ENCODE assay signal across 24 mouse cellular contexts in genomic region chr10:117761551-117761950, GRCm38 (mm10). TPM values are rescaled to one million over a fixed set of nuclear protein-coding genes. Genes with fewer than 3 reads are reported as not detected.
DNase-seq lines count a peak whose midpoint lies in the region; ATAC-seq and TF ChIP-seq lines count a peak whose summit lies in the region.
"Had no signal": no experiment of that assay in that cellular context is flagged by ENCODE, and none has a peak within 500 bp of the region (broad histone marks: within the 10 kb centered on the region; RNA-seq: fewer than 3 reads in every experiment).

No protein-coding gene starts in this region.

- H3K4me2 ChIP-seq in forebrain, postnatal 0 days (ENCODE audit: low read depth): no peak overlapping the region
- no peak overlapping the region for H3K4me2 ChIP-seq in forebrain, embryonic 11.5 days (ENCODE audit: low read depth, low read length, severe bottlenecking)
- H3K4me2 ChIP-seq in midbrain, embryonic 11.5 days: no peak overlapping the region
- no peak overlapping the region for H3K4me2 ChIP-seq in midbrain, embryonic 15.5 days

- no peaks in the 10 kb centered on the region for H3K4me1 ChIP-seq in forebrain, postnatal 0 days (ENCODE audit: insufficient read depth)
- no peaks in the 10 kb centered on the region for H3K4me1 ChIP-seq in forebrain, embryonic 11.5 days (replicated peaks; ENCODE audit: control insufficient read depth, insufficient read depth, low read length)
- H3K4me1 ChIP-seq in midbrain, embryonic 11.5 days (ENCODE audit: control insufficient read depth, insufficient read depth, low read length): no peaks in the 10 kb centered on the region
- H3K4me1 ChIP-seq in midbrain, embryonic 15.5 days: no peaks in the 10 kb centered on the region

- no peak overlapping the region for H3K27ac ChIP-seq in forebrain, postnatal 0 days (ENCODE audit: low read depth, low read length)
- no peak overlapping the region for H3K27ac ChIP-seq in forebrain, embryonic 11.5 days (ENCODE audit: low read depth, low read length)
- no peak overlapping the region for H3K27ac ChIP-seq in midbrain, embryonic 11.5 days (ENCODE audit: low read depth, low read length)
- H3K27ac ChIP-seq in midbrain, embryonic 15.5 days: no peak overlapping the region

- no peak for DNase-seq in forebrain, postnatal 0 days
- DNase-seq in forebrain, embryonic 11.5 days (ENCODE audit: low spot score): no peak
- peak; percentile 31 for DNase-seq in midbrain, embryonic 11.5 days (ENCODE audit: low spot score, missing footprints)
- DNase-seq in 3T3-L1 (ENCODE audit: low read depth, low spot score) (peak; percentile 99), adipocyte (ENCODE audit: low spot score) (peak; percentile 97)
- no peak for DNase-seq in cerebellum, postnatal 36 days
- no peak for DNase-seq in heart, postnatal 4 days
- DNase-seq: adrenal gland, adult 2 months; adrenal gland, adult 8-10 months; adrenal gland, postnatal 10 days; adrenal gland, postnatal 14 days; adrenal gland, postnatal 25 days; adrenal gland, postnatal 36 days; B cell, adult 2 months; cerebellum, adult 11 months; cerebellum, adult 11-12 months; cerebellum, adult 18-20 months; cerebellum, adult 2 months had no signal

- H3K4me3 ChIP-seq in forebrain, postnatal 0 days (ENCODE audit: low read depth, low read length): no peak overlapping the region
- H3K4me3 ChIP-seq in forebrain, embryonic 11.5 days (ENCODE audit: low read depth, low read length): no peak overlapping the region
- no peak overlapping the region for H3K4me3 ChIP-seq in midbrain, embryonic 11.5 days (ENCODE audit: low read depth, low read length)
- no peak overlapping the region for H3K4me3 ChIP-seq in midbrain, embryonic 15.5 days

- ATAC-seq in forebrain, postnatal 0 days: no peak
- no peak for ATAC-seq in forebrain, embryonic 11.5 days (replicated peaks; ENCODE audit: low FRiP score)
- ATAC-seq in midbrain, embryonic 11.5 days (ENCODE audit: low FRiP score): no peak
- ATAC-seq in midbrain, embryonic 15.5 days (replicated peaks): no peak
- ATAC-seq: activated CD4-positive, CD25-positive, alpha-beta regulatory T cell, adult 4 months; CD4-positive, CD25-positive, alpha-beta regulatory T cell, adult 4 months; Patski had no signal

- peaks cover 83% of the 10 kb centered on the region for H3K36me3 ChIP-seq in forebrain, postnatal 0 days (ENCODE audit: insufficient read depth)
- H3K36me3 ChIP-seq in forebrain, embryonic 11.5 days (ENCODE audit: control insufficient read depth, insufficient read depth, low read length): peaks cover 27% of the 10 kb centered on the region
- peaks cover 46% of the 10 kb centered on the region for H3K36me3 ChIP-seq in midbrain, embryonic 11.5 days (ENCODE audit: control insufficient read depth, insufficient read depth, low read length)
- H3K36me3 ChIP-seq in midbrain, embryonic 15.5 days (replicated peaks): peaks cover 42% of the 10 kb centered on the region; the same call in 1 of the 2 replicates

- H3K27me3 ChIP-seq in forebrain, postnatal 0 days (ENCODE audit: insufficient read depth, low read length): no peaks in the 10 kb centered on the region
- no peaks in the 10 kb centered on the region for H3K27me3 ChIP-seq in forebrain, embryonic 11.5 days (ENCODE audit: control insufficient read depth, insufficient read depth, low read length)
- no peaks in the 10 kb centered on the region for H3K27me3 ChIP-seq in midbrain, embryonic 11.5 days (ENCODE audit: control insufficient read depth, insufficient read depth, low read length)
- H3K27me3 ChIP-seq in midbrain, embryonic 15.5 days (replicated peaks): no peaks in the 10 kb centered on the region
- H3K27me3 ChIP-seq: CH12.LX, Patski had no signal

- no peak overlapping the region for H3K9ac ChIP-seq in forebrain, postnatal 0 days
- H3K9ac ChIP-seq in forebrain, embryonic 11.5 days (ENCODE audit: low read length): no peak overlapping the region
- H3K9ac ChIP-seq in midbrain, embryonic 11.5 days (ENCODE audit: low read length): no peak overlapping the region
- no peak overlapping the region for H3K9ac ChIP-seq in midbrain, embryonic 15.5 days

- WGBS in forebrain, postnatal 0 days: 93% methylated on average over 6 of the region's 6 CpGs
- 98% methylated on average over 6 of the region's 6 CpGs for WGBS in forebrain, embryonic 11.5 days
- WGBS in midbrain, embryonic 11.5 days: 92% methylated on average over 6 of the region's 6 CpGs
- 91% methylated on average over 6 of the region's 6 CpGs for WGBS in midbrain, embryonic 15.5 days

- no peaks in the 10 kb centered on the region for H3K9me3 ChIP-seq in forebrain, postnatal 0 days (ENCODE audit: low read length)
- H3K9me3 ChIP-seq in forebrain, embryonic 11.5 days (ENCODE audit: control insufficient read depth, low read length): no peaks in the 10 kb centered on the region
- H3K9me3 ChIP-seq in midbrain, embryonic 11.5 days (ENCODE audit: control insufficient read depth, low read length): no peaks in the 10 kb centered on the region
- no peaks in the 10 kb centered on the region for H3K9me3 ChIP-seq in midbrain, embryonic 15.5 days
- H3K9me3 ChIP-seq: G1E had no signal

- 0 out of 2 replicates have a peak, but pooled peaks have one; percentile 2 for TF ChIP-seq CTCF in forebrain, postnatal 0 days (IDR thresholded peaks at IDR 0.05; ENCODE audit: low read depth)

RNA-seq across cellular contexts. Expression of gene Slc35e3, which starts 15.4 kb away (rescaled TPM):
- 22.1 and 28.3 TPM in 2 replicates for total RNA-seq in forebrain, postnatal 0 days (2014; rRNA removed)
- polyA plus RNA-seq in forebrain, postnatal 0 days (2015; fragmentation: Nextera tagmentation; extraction: Ambion mirVana): 17.0 and 22.9 TPM in 2 replicates
- 21.9 and 22.2 TPM in 2 replicates for polyA plus RNA-seq in forebrain, embryonic 11.5 days (2014; fragmentation: Nextera tagmentation; extraction: Ambion mirVana)
- 21.4 TPM in 2 replicates for polyA plus RNA-seq in midbrain, embryonic 11.5 days (2014; fragmentation: Nextera tagmentation; extraction: Ambion mirVana)
- 34.4 and 37.1 TPM in 2 replicates for polyA plus RNA-seq in midbrain, embryonic 15.5 days (2015; fragmentation: Nextera tagmentation; extraction: Ambion mirVana)
- 1 to 10 TPM; 7.3 to 8.8 TPM for total RNA-seq in heart, postnatal 4 days (2021)

RNA-seq across cellular contexts. Expression of gene Nup107, which starts 31.0 kb away (rescaled TPM):
- 28.0 and 38.8 TPM in 2 replicates for total RNA-seq in forebrain, postnatal 0 days (2014; rRNA removed)
- 22.0 and 27.1 TPM in 2 replicates for polyA plus RNA-seq in forebrain, postnatal 0 days (2015; fragmentation: Nextera tagmentation; extraction: Ambion mirVana)
- polyA plus RNA-seq in forebrain, embryonic 11.5 days (2014; fragmentation: Nextera tagmentation; extraction: Ambion mirVana): 101 and 104 TPM in 2 replicates
- 95.1 and 99.0 TPM in 2 replicates for polyA plus RNA-seq in midbrain, embryonic 11.5 days (2014; fragmentation: Nextera tagmentation; extraction: Ambion mirVana)
- 33.7 and 34.7 TPM in 2 replicates for polyA plus RNA-seq in midbrain, embryonic 15.5 days (2015; fragmentation: Nextera tagmentation; extraction: Ambion mirVana)
- 10 to 100 TPM; 23.6 to 26.3 TPM for total RNA-seq in heart, postnatal 4 days (2021)

RNA-seq across cellular contexts. Expression of gene Mdm2, which starts 51.0 kb away (rescaled TPM):
- total RNA-seq in forebrain, postnatal 0 days (2014; rRNA removed): 51.3 and 77.3 TPM in 2 replicates
- polyA plus RNA-seq in forebrain, postnatal 0 days (2015; fragmentation: Nextera tagmentation; extraction: Ambion mirVana): 16.6 and 30.2 TPM in 2 replicates
- 75.9 and 91.6 TPM in 2 replicates for polyA plus RNA-seq in forebrain, embryonic 11.5 days (2014; fragmentation: Nextera tagmentation; extraction: Ambion mirVana)
- polyA plus RNA-seq in midbrain, embryonic 11.5 days (2014; fragmentation: Nextera tagmentation; extraction: Ambion mirVana): 67.5 and 74.3 TPM in 2 replicates
- 49.8 and 58.2 TPM in 2 replicates for polyA plus RNA-seq in midbrain, embryonic 15.5 days (2015; fragmentation: Nextera tagmentation; extraction: Ambion mirVana)
- 10 to 100 TPM; 48.4 to 50.8 TPM for total RNA-seq in heart, postnatal 4 days (2021)

Comparison
In these comparisons a context has a peak if more than half of its experiments do, and no peak if none do; other contexts are left out.
1. DNase-seq: peak in midbrain, embryonic 11.5 days (single experiment), 3T3-L1 (single experiment) and adipocyte (single experiment); none in forebrain, postnatal 0 days (single experiment), forebrain, embryonic 11.5 days (single experiment), cerebellum, postnatal 36 days (0 of 2) and heart, postnatal 4 days (single experiment).